Mouse (Mus musculus) kidney, embryonic 15.5 days (tissue): Measurements from ENCODE around the gene Il2rg. TPM values are rescaled to one million over a fixed set of nuclear protein-coding genes. Genes with fewer than 3 reads are reported as not detected.

ENCODE experiments used
- ATAC-seq: fragments of 200-750 bp; cut with Nextera tagmentation; replicated peaks from 2 replicates; pipeline ENCODE4 v1.8.0; 2017; ENCODE audit warnings: moderate TSS enrichment; ENCODE audit not compliant: low FRiP score
- H3K27ac ChIP-seq: fragments of 300-500 bp; sonication (generic); 2 replicates; pipeline ENCODE4 v1.5.1; 2015; ENCODE audit warnings: mild to moderate bottlenecking, inconsistent platforms
- H3K27me3 ChIP-seq: fragments of 300-500 bp; sonication (generic); 2 replicates; pipeline ENCODE4 v1.6.1; 2015; ENCODE audit warnings: inconsistent platforms
- H3K36me3 ChIP-seq: fragments of 300-500 bp; sonication (generic); 2 replicates; pipeline ENCODE4 v1.6.1; 2015; ENCODE audit warnings: inconsistent platforms
- H3K4me1 ChIP-seq: fragments of 300-500 bp; sonication (generic); 2 replicates; pipeline ENCODE4 v1.6.1; 2015; ENCODE audit warnings: inconsistent platforms
- H3K4me2 ChIP-seq: fragments of 300-500 bp; sonication (generic); 2 replicates; pipeline ENCODE4 v1.6.1; 2015; ENCODE audit warnings: moderate library complexity, mild to moderate bottlenecking, inconsistent platforms
- H3K4me3 ChIP-seq: fragments of 300-500 bp; sonication (generic); replicated peaks from 2 replicates; pipeline ENCODE4 v1.5.1; 2015; ENCODE audit warnings: mild to moderate bottlenecking, inconsistent platforms
- H3K9ac ChIP-seq: fragments of 300-500 bp; sonication (generic); 2 replicates; pipeline ENCODE4 v1.6.1; 2015; ENCODE audit warnings: mild to moderate bottlenecking, inconsistent platforms
- H3K9me3 ChIP-seq: fragments of 300-500 bp; sonication (generic); replicated peaks from 2 replicates; pipeline ENCODE4 v1.6.1; 2016; ENCODE audit warnings: inconsistent platforms
- WGBS: fragments of 180-500 bp; shearing (Covaris S2); methylation state at CpG from one replicate; pipeline ENCODE4 v1.1.7; 2015; ENCODE audit warnings: mixed read lengths; 5-methylcytosine and 5-hydroxymethylcytosine counted together
- polyA plus RNA-seq: library from polyadenylated mRNA; unstranded; fragments of >200 nt; fragmentation: Nextera tagmentation; extraction: Ambion mirVana; gene quantifications from 2 replicates; pipeline ENCODE4 v1.2.1, GENCODE M21; 2015

The Il2rg gene
- polyA plus RNA-seq, 1 experiment from 2014 or later, result 21.1 TPM

DNA sequence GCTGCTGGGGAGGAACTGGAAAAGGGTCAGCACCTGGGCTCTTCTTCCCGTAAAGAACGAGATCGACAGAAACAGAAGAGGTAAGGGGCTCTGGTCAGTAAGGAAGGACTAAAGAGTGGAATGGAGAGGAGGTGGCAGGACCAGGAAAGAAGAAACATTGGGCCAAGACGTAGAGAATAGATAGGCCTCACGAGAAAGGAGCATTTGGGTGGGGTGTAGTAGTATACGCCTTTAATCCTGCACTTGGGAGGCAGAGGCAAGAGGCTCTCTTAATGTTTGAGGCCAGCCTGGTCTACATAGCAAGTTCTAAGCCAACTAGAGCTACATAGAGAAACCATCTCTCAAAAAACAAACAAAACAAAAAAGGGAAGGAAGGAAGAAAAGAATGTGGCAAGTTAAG lies 20.4 kb upstream of the Il2rg start:
- H3K9ac ChIP-seq, result no peak overlapping the region
- ATAC-seq, result no peak
- peaks cover 97% of the 10 kb centered on the region for H3K36me3 ChIP-seq
- peaks cover 9% of the 10 kb centered on the region; the same call in 1 of the 2 replicates for H3K27me3 ChIP-seq
- WGBS, result 93% methylated on average over 6 of the region's 6 CpGs
- H3K27ac ChIP-seq, result no peak overlapping the region
- H3K4me1 ChIP-seq, result no peaks in the 10 kb centered on the region
- no peak overlapping the region for H3K4me2 ChIP-seq
- H3K4me3 ChIP-seq, result no peak overlapping the region
- no peaks in the 10 kb centered on the region for H3K9me3 ChIP-seq

DNA sequence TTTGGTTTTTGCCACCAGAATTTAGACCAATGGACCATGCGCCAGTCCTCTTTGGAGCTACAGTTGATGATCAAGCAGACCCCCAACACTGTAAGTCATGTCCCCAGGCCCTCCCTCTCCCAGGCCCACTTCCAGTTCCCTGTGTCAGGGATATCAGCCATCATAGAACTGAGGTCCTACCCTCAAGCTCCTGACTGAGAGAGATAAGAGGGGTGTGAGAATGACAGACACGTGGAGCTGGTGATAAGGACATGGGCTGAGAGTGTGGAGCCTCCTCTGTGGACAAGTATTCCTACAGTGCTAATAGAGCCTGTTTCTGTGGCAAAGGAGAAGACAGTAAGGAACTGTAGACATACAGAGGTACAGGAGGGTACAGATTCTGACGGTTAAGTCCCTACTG lies 19.5 kb upstream of the Il2rg start:
- peak; percentile 62; the same call in 1 of the 2 replicates for ATAC-seq
- WGBS, result 85% methylated on average over 3 of the region's 3 CpGs
- peaks cover 96% of the 10 kb centered on the region for H3K36me3 ChIP-seq

DNA sequence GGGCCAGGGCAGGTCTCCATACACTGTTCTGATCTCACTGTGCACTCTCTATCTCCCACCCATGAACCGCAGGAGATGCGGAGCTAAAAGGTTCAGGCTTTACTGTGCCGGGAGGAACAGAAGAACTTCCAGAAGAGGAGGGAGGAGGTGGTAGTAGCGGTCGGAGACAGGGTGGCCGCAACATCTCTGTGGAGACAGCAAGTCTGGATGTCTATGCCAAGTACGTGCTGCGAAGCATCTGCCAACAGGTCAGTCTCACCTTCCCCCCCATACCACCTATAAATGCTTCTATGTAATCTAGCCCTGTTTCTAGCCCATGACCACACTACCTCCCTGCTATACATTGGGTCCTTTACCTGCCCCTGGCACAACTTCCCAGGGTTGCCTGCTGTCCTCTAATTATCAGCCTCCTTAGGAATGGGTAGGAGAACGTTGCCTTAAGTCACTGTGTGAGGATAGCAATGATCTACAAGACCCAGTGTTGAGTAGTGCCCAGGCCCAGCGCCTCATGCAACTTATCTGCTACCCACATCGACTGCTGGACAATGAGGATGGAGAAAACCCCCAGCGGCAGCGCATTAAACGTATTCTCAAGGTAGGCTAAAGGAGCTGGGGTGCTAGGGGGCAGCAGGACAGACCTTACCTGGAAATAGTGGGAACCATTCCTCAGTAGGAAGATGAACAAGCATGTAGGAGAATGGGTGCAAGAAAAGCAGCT lies 18.1 kb upstream of the Il2rg start:
- H3K4me2 ChIP-seq, result no peak overlapping the region
- H3K27me3 ChIP-seq, result 0 out of 2 replicates have a peak, but pooled peaks cover 4% of the 10 kb centered on the region
- H3K4me3 ChIP-seq, result no peak overlapping the region
- H3K9me3 ChIP-seq, result no peaks in the 10 kb centered on the region
- H3K4me1 ChIP-seq, result no peaks in the 10 kb centered on the region
- H3K36me3 ChIP-seq, result peaks cover 95% of the 10 kb centered on the region
- no peak overlapping the region for H3K27ac ChIP-seq
- H3K9ac ChIP-seq, result no peak overlapping the region
- 93% methylated on average over 14 of the region's 14 CpGs for WGBS
- no peak for ATAC-seq

More for the DNA sequence above, 19.5 kb upstream of the Il2rg start:
- Histone ChIP-seq H3K4me1 (no peaks in the 10 kb centered on the region), H3K27me3 (peaks cover 9% of the 10 kb centered on the region; the same call in 1 of the 2 replicates), H3K9ac (no peak overlapping the region), H3K4me3 (no peak overlapping the region), H3K4me2 (no peak overlapping the region), H3K27ac (no peak overlapping the region), H3K9me3 (no peaks in the 10 kb centered on the region)

DNA sequence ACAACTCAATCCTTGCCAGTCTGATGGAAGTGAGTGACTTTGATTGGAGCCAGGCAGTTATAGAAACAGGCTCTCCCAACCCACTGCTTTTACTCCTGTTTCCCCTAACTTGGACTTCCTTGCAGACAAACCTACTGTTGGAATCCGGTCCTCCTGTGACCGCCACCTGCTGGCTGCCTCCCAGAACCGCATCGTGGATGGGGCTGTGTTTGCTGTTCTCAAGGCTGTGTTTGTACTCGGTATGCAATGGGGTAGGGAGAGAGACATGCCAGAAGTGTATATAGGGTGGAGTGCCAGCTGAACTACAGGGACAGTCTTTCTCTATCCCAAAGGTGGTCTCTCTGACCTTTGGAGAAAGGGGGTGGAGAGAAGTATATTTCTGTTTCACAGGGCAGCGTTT lies 17.5 kb upstream of the Il2rg start:
- H3K27me3 ChIP-seq, result 0 out of 2 replicates have a peak, but pooled peaks cover 3% of the 10 kb centered on the region
- no peak overlapping the region for H3K4me3 ChIP-seq
- no peak overlapping the region for H3K9ac ChIP-seq
- no peaks in the 10 kb centered on the region for H3K4me1 ChIP-seq
- H3K36me3 ChIP-seq, result peaks cover 95% of the 10 kb centered on the region
- 32% methylated on average over 6 of the region's 6 CpGs for WGBS
- no peak overlapping the region for H3K4me2 ChIP-seq
- ATAC-seq, result 0 out of 2 replicates have a peak, but pooled peaks have one; percentile 25
- H3K9me3 ChIP-seq, result no peaks in the 10 kb centered on the region
- H3K27ac ChIP-seq, result no peak overlapping the region

DNA sequence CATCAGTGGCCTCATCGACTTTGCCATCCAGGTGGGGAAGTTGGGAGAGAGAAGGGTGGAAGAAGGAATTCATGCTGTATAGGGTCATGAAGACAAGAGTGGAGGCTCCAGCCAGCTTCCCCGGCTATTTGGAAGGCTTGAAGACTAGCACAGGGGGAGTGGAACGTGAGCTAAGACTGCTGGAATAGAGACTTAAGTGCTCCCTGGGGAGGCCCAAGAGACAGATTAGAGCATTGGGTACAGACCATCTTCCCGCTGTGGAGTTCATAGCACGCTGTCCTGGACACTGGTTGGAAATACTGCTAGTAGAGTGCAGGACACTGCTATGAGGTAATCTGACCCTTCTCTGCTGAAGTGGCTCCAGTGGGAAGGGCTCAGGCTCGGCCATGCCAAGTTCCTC lies 14.8 kb upstream of the Il2rg start:
- WGBS, result 66% methylated on average over 6 of the region's 6 CpGs

DNA sequence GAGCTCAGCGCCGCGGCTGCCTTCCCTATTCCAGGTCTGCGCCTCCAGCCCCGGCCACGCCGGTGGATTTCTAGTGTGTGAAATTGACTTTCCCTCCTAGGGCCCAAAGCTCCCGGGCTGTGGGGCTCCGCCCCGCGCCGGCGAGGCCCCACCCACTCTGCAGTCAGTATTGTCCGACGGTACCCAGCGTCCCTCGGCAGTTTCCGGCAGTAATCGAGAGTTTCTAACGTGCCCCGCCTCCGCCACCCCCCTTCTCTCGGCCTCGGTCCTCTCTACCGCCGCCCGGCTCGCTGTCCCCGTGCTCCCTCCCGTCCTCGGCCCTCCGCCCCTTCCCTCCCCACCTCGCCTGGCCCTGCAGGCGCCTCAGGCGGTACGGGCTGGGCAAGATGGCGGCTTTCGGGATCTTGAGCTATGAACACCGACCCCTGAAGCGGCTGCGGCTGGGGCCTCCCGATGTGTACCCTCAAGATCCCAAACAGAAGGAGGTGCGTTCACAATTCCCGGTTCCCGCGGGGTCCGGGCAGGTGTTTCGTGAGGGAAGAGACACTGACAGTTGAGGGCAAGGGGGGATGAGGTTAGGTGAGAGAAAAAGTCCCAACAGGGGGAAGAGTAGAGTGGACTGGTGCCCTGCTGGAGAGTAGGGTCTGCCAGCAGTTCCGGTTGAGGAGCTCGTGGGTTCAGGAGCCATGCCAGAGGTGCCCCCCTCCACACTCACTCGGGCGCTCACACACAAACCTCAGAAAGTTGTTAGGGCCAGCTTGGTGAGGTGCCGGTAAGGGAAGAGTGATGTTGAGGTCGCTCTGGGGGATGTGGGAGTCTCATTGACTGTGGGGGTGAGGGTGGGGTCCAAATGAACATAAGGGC lies 6.1 kb upstream of the Il2rg start, which contains the start of gene Med12:
Med12 (plus strand) TSS at position 156 of the 864 bp plus-strand sequence.
- Histone ChIP-seq H3K4me3 (peak within 1 kb of the TSS; percentile 61), H3K27me3 (peaks cover 12% of the 10 kb centered on the region), H3K9me3 (no peaks in the 10 kb centered on the region), H3K9ac (peak within 1 kb of the TSS; percentile 70), H3K4me2 (peak within 1 kb of the TSS; percentile 56), H3K36me3 (peaks cover 32% of the 10 kb centered on the region), H3K27ac (peak within 1 kb of the TSS; percentile 86), H3K4me1 (peaks cover 7% of the 10 kb centered on the region; the same call in 1 of the 2 replicates)
- 20% methylated on average over 54 of the region's 54 CpGs for WGBS
- peak; percentile 98 for ATAC-seq

More for the DNA sequence above, 14.8 kb upstream of the Il2rg start:
- ATAC-seq, result no peak
- Histone ChIP-seq H3K27ac (no peak overlapping the region), H3K9ac (no peak overlapping the region), H3K27me3 (no peaks in the 10 kb centered on the region), H3K4me2 (no peak overlapping the region), H3K9me3 (no peaks in the 10 kb centered on the region), H3K4me3 (no peak overlapping the region), H3K4me1 (no peaks in the 10 kb centered on the region), H3K36me3 (peaks cover 92% of the 10 kb centered on the region)

DNA sequence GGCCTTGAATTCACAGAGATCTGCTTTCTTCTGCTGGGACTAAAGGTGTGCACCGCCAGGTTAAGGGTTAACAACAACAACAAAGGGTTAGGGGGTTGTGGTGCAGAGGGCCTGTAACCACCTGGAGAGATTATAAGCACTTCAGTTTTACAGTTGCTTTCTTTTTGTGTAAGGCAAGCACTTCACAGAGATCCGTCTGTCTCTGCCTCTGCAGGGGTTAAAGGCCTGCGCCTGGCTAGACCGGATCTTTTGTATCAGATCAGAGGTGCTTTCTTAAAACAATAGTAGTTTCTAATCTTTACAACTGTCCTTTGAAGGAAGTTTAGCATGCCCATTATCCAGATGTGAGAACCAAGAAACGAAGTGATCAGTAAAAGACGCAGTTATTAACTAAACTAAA lies 5.4 kb upstream of the Il2rg start:
- Histone ChIP-seq H3K4me1 (peaks cover 7% of the 10 kb centered on the region; the same call in 1 of the 2 replicates), H3K27me3 (peaks cover 16% of the 10 kb centered on the region), H3K9me3 (no peaks in the 10 kb centered on the region), H3K4me2 (peak overlapping the region; percentile 53), H3K36me3 (peaks cover 25% of the 10 kb centered on the region; the same call in 1 of the 2 replicates), H3K9ac (no peak overlapping the region), H3K27ac (0 out of 2 replicates have a peak overlapping the region, but pooled peaks have one; percentile 32), H3K4me3 (peak overlapping the region; percentile 61)
- 20% methylated on average over 6 of the region's 6 CpGs for WGBS
- ATAC-seq, result peak; percentile 15

DNA sequence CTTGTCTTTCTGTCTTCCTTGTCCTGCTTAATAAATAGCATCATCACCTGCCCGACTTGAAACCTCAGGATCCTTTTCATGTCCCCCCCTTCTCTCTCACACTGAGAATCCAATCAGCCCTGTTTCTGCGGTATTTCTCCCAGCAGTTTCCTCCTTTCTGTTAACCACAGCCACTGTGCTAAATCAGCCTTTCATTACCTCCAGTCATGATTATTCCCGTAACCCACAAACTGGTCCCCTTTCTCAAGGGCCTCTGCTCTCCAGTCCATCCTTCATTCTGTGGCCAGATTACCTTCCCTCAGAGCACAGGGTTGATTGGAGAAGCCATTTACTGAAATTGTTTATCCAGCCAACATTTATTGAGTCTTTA lies 685 bp upstream of the Il2rg start, which contains the start of gene Gm20489:
Gm20489 (minus strand) TSS at position 269 of the 370 bp plus-strand sequence.
- peak within 1 kb of the TSS; percentile 19; the same call in 1 of the 2 replicates for H3K4me2 ChIP-seq
- no peak within 1 kb of the TSS for H3K9ac ChIP-seq
- 50% methylated on average over 3 of the region's 3 CpGs for WGBS
- H3K9me3 ChIP-seq, result no peaks in the 10 kb centered on the region
- no peaks in the 10 kb centered on the region for H3K36me3 ChIP-seq
- peaks cover 17% of the 10 kb centered on the region for H3K4me1 ChIP-seq
- peaks cover 16% of the 10 kb centered on the region; the same call in 1 of the 2 replicates for H3K27me3 ChIP-seq
- H3K4me3 ChIP-seq, result 0 out of 2 replicates have a peak within 1 kb of the TSS, but pooled peaks have one; percentile 6
- H3K27ac ChIP-seq, result no peak within 1 kb of the TSS
- ATAC-seq, result no peak

DNA sequence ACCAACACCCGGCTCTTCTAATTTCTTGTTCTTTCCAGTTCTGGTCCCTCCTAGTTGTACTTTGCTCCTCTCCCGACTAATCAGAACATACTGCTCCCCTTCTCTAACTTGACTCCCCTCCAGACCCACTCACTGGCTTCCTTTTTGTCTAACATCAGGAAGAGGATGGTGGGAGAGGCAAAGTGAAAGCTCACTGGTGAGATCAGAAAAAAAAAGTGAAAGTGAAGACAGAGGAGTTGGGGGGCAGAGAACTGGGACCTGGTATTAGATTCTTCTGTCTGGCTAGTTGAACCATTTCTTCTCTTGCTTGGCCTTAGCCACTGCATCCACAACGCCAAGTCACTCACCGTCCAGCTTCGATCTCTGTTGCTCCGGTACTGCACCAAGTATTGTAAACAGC lies 1.4 kb downstream of the Il2rg start:
- Histone ChIP-seq H3K4me2 (no peak overlapping the region), H3K4me3 (no peak overlapping the region), H3K9me3 (no peaks in the 10 kb centered on the region), H3K4me1 (peaks cover 14% of the 10 kb centered on the region), H3K9ac (no peak overlapping the region), H3K27ac (no peak overlapping the region), H3K36me3 (no peaks in the 10 kb centered on the region), H3K27me3 (peaks cover 24% of the 10 kb centered on the region)
- 94% methylated on average over 6 of the region's 6 CpGs for WGBS
- no peak for ATAC-seq

DNA sequence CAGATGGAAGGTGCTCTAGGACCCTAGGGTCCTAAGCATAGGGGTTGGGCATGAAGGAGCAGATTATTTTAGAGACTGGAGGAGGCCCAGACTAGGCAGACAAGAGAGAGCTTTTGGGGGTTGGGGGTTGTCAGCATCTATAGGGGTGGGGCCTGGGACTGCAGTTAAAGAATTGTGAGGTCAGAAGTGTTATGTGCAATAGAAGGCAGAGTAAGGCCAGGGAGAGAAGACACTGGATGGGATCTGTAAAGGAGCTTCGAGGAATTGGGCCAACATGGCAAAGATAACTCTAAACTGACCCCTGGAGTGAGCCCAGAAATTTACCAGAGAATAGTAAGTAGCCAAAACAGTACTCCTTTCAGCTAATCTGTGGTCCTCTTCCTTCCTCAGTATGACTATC lies 4.2 kb downstream of the Il2rg start, which contains the start of gene Gm614:
Gm614 (minus strand) TSS at position 101 of the 400 bp plus-strand sequence.
- Histone ChIP-seq H3K4me2 (no peak within 1 kb of the TSS), H3K27ac (no peak within 1 kb of the TSS), H3K9ac (no peak within 1 kb of the TSS), H3K9me3 (no peaks in the 10 kb centered on the region), H3K4me3 (no peak within 1 kb of the TSS), H3K4me1 (peaks cover 29% of the 10 kb centered on the region), H3K36me3 (0 out of 2 replicates have a peak, but pooled peaks cover 2% of the 10 kb centered on the region), H3K27me3 (peaks cover 24% of the 10 kb centered on the region)
- ATAC-seq, result no peak
- WGBS, result 89% methylated on average over 1 of the region's 1 CpGs

DNA sequence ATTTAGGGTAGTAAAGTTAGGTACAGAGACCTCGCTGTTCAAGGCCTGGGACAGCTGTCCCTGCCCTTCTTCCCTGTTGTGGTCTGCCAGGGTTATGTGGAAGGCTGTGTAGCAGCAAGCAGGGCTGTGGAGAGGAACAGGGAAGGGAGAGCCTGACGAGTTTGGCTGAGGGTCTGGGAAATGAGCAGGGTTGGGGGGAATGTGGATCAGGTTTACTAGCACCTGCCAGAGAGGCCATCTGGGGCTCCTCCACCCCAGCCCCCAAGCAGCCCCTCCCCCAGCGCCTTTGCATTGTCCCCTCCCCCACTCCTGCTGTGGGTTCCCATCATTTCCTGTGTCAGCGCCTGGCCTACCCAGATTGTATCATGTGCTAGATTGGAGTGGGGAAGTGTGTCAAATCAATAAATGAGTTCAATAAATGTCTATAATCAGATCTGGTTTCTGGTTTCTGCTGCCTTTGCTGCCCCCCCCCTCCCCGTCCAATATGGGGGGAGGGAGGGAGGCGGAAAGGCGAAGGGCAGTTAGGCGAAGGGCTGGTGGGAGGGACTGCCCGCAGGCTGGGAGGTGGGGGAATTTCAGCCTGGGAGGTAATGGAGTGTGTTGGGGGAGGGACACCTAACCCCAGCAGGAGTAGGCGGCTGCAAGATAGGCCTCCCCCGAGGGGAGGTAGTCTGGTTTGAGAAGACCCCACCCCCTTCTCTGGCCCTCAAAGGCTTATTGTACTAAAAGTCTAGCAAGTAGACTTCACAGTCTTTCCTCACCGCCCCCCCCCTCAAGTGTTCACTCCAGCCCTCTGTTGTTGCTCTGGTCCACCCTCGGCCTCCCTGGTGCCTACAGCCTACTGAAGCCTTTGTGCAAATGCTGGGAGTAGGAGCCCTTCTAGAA lies 7.4 kb downstream of the Il2rg start:
- WGBS, result 22% methylated on average over 9 of the region's 13 CpGs
- Histone ChIP-seq H3K9ac (no peak overlapping the region), H3K9me3 (no peaks in the 10 kb centered on the region), H3K36me3 (0 out of 2 replicates have a peak, but pooled peaks cover 7% of the 10 kb centered on the region), H3K4me2 (0 out of 2 replicates have a peak overlapping the region, but pooled peaks have one; percentile 16), H3K27me3 (peaks cover 32% of the 10 kb centered on the region), H3K4me1 (peaks cover 31% of the 10 kb centered on the region), H3K27ac (peak overlapping the region; percentile 84), H3K4me3 (no peak overlapping the region)
- peak; percentile 81 for ATAC-seq
